Mouse (Mus musculus) kidney, adult 2 months (tissue): ENCODE measurements around the gene Zfp189.

Experiments
- CTCF ChIP-seq: fragments of 200-500 bp; conservative IDR thresholded peaks from 2 replicates; pipeline ENCODE4 v1.5.1; 2011; ENCODE audit warnings: low read depth, mild to moderate bottlenecking, control low read depth, low read length, moderate library complexity, mixed read lengths; ENCODE audit not compliant: insufficient read depth, insufficient read length
- POLR2A ChIP-seq: fragments of 200-500 bp; IDR thresholded peaks from one replicate; pipeline ENCODE4 v1.6.1; 2011; ENCODE audit warnings: low read depth, low read length, control low read depth

DNA sequence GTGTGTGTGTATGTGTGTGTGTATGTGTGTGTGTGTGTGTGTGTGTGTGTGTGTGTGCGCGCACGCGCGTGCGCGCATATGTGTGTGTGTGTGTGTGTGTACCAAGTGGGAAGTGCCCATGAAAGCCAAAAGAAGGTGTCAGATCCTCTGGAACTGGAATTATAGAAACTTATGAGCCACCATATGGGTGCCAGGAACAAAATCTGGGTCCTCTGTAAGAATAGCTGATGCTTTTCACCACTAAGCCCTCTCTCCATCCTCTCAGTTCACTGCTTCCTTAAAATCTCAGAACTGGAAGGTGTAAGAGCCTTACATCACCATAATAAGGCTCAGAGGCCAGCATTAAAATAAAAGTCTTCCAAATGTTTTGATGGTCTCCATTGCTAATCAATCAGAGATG, 36.4 kb downstream of the Zfp189 start:
- TF ChIP-seq POLR2A (no peak), CTCF (no peak)
